Mouse (Mus musculus): Measurements from ENCODE around the gene Mrps10. TPM values are rescaled to one million over a fixed set of nuclear protein-coding genes. Genes with fewer than 3 reads are reported as not detected.

Gene Mrps10
- 47.9 TPM for polyA plus RNA-seq (2014; fragmentation: Illumina TruSeq; extraction: RNeasy Lipid Tissue Mini Kit (QIAGEN cat#74804); ENCODE audit: low read depth, low replicate concordance)

DNA sequence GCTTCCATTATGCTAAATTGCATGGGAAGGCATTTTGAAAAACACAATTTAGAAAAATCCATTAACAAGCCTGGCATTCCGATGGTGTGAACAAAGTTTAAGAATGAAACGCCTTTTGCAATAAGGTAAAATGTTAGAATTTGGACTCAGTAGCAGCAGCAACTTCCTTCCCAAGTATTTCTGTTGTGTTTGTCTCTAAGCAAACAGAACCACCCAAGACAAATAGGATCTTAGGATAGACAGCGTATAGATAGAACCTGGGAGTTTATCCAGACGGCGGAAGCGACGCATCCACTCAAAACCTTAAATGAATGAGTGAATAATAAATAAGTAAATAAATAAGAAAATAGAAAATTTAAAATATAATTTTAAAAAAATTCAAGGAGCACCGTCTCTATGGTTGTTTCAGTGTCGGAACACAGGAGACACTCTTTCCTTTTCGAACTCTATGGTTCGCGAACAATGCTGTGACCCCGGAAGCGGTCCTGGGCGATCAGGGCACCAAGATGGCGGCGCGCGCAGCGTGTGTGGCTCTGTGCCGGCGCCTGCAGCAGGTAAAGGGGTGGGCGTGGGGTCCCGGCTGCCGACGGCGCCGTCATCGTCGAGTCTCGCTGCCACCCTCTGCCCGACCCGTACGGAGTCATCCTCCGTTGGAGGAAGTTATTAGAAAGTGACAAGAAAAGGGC lies at the start of gene Mrps10:
Gene Mrps10, plus strand, starts transcription at position 487 of the 686 bp plus-strand sequence.

DNA sequence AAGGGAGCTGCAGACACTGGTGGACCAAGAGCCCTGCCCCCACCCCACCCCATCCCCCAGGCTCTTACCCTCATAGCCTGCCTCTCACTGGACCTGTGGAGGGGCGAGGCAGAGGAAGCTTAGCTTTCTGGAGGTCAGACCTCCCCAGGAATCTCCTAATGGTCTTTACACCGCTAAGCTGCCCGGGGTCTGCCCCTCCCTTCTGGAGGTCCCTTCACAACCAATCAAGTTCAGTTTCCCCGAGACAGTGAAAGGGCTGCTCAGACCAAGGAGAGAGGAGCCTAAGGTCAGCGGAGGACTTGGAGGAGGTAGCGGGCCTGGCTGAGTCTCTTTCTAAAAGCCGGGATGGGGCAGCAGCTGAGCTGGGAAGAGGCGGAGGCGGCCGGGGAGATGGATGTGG lies 16.5 kb downstream of the Mrps10 start, which contains the start of gene Guca1b:
Gene Guca1b, plus strand, starts transcription at position 249 of the 400 bp plus-strand sequence.

DNA sequence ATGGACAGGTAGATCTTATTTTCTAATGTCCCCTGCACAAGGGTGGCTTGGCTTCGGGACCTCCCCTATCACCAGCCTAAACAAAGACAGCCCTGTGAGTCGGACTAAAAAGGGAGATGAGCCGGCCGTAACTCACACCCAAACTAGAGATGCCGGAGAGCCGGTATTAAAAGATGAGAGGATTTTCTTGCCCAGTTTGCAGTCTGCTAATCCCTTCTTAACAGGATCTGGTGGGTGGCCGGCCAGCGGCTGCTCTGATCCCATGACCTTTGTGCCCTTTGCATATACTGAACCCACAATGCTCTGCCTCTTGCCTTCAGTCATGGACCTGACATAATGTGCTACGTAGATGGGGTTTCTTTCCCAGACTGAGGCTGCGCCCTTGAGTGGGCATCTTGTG lies 31.8 kb downstream of the Mrps10 start, which contains the start of gene Guca1a:
Gene Guca1a, minus strand, starts transcription at position 134 of the 400 bp plus-strand sequence.

Other genes starting within 250 kb of the Mrps10 start
- not detected for gene Guca1b, start 16.5 kb downstream of the Mrps10 start, polyA plus RNA-seq (2014; fragmentation: Illumina TruSeq; extraction: RNeasy Lipid Tissue Mini Kit (QIAGEN cat#74804); ENCODE audit: low read depth, low replicate concordance)
- gene Guca1a, start 31.7 kb downstream of the Mrps10 start, polyA plus RNA-seq (2014; fragmentation: Illumina TruSeq; extraction: RNeasy Lipid Tissue Mini Kit (QIAGEN cat#74804); ENCODE audit: low read depth, low replicate concordance), result not detected
- 0.44 TPM for gene AI661453, start 67.7 kb downstream of the Mrps10 start, polyA plus RNA-seq (2014; fragmentation: Illumina TruSeq; extraction: RNeasy Lipid Tissue Mini Kit (QIAGEN cat#74804); ENCODE audit: low read depth, low replicate concordance)
- gene 1700001C19Rik, start 68.5 kb downstream of the Mrps10 start, polyA plus RNA-seq (2014; fragmentation: Illumina TruSeq; extraction: RNeasy Lipid Tissue Mini Kit (QIAGEN cat#74804); ENCODE audit: low read depth, low replicate concordance), result not detected
- 3.5 TPM for gene Taf8, start 133.4 kb downstream of the Mrps10 start, polyA plus RNA-seq (2014; fragmentation: Illumina TruSeq; extraction: RNeasy Lipid Tissue Mini Kit (QIAGEN cat#74804); ENCODE audit: low read depth, low replicate concordance)
- 5.0 TPM for gene Ccnd3, start 136.2 kb downstream of the Mrps10 start, polyA plus RNA-seq (2014; fragmentation: Illumina TruSeq; extraction: RNeasy Lipid Tissue Mini Kit (QIAGEN cat#74804); ENCODE audit: low read depth, low replicate concordance)
- 1.1 TPM for gene Bysl, start 242.6 kb downstream of the Mrps10 start, polyA plus RNA-seq (2014; fragmentation: Illumina TruSeq; extraction: RNeasy Lipid Tissue Mini Kit (QIAGEN cat#74804); ENCODE audit: low read depth, low replicate concordance)
- gene Med20, start 242.7 kb downstream of the Mrps10 start, polyA plus RNA-seq (2014; fragmentation: Illumina TruSeq; extraction: RNeasy Lipid Tissue Mini Kit (QIAGEN cat#74804); ENCODE audit: low read depth, low replicate concordance), result 10.3 TPM
- gene Gm20517, start 242.7 kb downstream of the Mrps10 start, polyA plus RNA-seq (2014; fragmentation: Illumina TruSeq; extraction: RNeasy Lipid Tissue Mini Kit (QIAGEN cat#74804); ENCODE audit: low read depth, low replicate concordance), result 0.28 TPM

Data from kidney, adult 10 weeks (tissue).